Mouse (Mus musculus) G1E (cell line): ENCODE measurements around the gene Daam1. TPM values are rescaled to one million over a fixed set of nuclear protein-coding genes. Genes with fewer than 3 reads are reported as not detected.

ENCODE experiments used
- ATAC-seq: 2 replicates; pipeline ENCODE4 v1.8.0; 2016; ENCODE audit warnings: mild to moderate bottlenecking; ENCODE audit not compliant: insufficient number of reproducible peaks, poor library complexity, low FRiP score, severe bottlenecking; ENCODE audit errors: extremely low read depth
- DNase-seq: peaks from one replicate; pipeline ENCODE4 v3.0.0; 2012; ENCODE audit warnings: low spot score
- H3K27me3 ChIP-seq: 2 replicates; pipeline ENCODE4 v1.6.1; 2012; ENCODE audit warnings: mild to moderate bottlenecking, low read length, inconsistent platforms; ENCODE audit not compliant: insufficient read depth
- H3K36me3 ChIP-seq: replicated peaks from 2 replicates; pipeline ENCODE3; 2012; ENCODE audit warnings: mild to moderate bottlenecking, inconsistent platforms
- H3K4me1 ChIP-seq: 2 replicates; pipeline ENCODE4 v1.6.1; 2012; ENCODE audit warnings: low read depth, low read length, inconsistent platforms, mixed read lengths; ENCODE audit not compliant: insufficient read depth
- H3K4me3 ChIP-seq: 2 replicates; pipeline ENCODE4 v1.5.1; 2012; ENCODE audit warnings: low read depth, mild to moderate bottlenecking, inconsistent platforms, low read length, moderate library complexity, mixed read lengths
- H3K9me3 ChIP-seq: replicated peaks from 2 replicates; pipeline ENCODE4 v1.6.1; 2012; ENCODE audit warnings: inconsistent platforms
- CTCF ChIP-seq: IDR thresholded peaks from 2 replicates; pipeline ENCODE4 v1.5.1; 2012; ENCODE audit warnings: low read depth, low read length, inconsistent platforms, mixed read lengths
- GATA1 ChIP-seq: IDR thresholded peaks from 2 replicates; pipeline ENCODE4 v1.6.1; 2012; ENCODE audit warnings: borderline replicate concordance, low read length, inconsistent platforms, mixed read lengths
- GATA2 ChIP-seq: IDR thresholded peaks from 2 replicates; pipeline ENCODE4 v1.6.1; 2012; ENCODE audit warnings: low read depth, low read length, inconsistent platforms, borderline replicate concordance
- POLR2AphosphoS5 ChIP-seq: IDR thresholded peaks from 2 replicates; pipeline ENCODE4 v1.6.1; 2012; ENCODE audit warnings: low read depth, low read length, inconsistent platforms; ENCODE audit not compliant: insufficient replicate concordance
- TAL1 ChIP-seq: conservative IDR thresholded peaks from 2 replicates; pipeline ENCODE4 v1.6.1; 2012; ENCODE audit warnings: low read depth, low read length, inconsistent platforms, mixed read lengths
- polyA plus RNA-seq: library from polyadenylated mRNA; stranded (reverse); fragments of >175 nt; gene quantifications from 2 replicates; pipeline ENCODE4 v1.2.3, GENCODE M21; 2012
- total RNA-seq, 2 experiments: library from RNA; stranded (forward) in 1 of 2; stranded (reverse) in 1 of 2; fragments of 200-1000 nt in 1 of 2; fragments of >200 nt in 1 of 2; fragmentation: Nextera tagmentation in 1 of 2; gene quantifications; 2 replicates each; pipeline ENCODE4 v1.2.3; 2014 to 2017

The Daam1 gene
- total and polyA plus RNA-seq, 3 experiments = 19.8 to 69.8 (median 57.3) TPM

DNA sequence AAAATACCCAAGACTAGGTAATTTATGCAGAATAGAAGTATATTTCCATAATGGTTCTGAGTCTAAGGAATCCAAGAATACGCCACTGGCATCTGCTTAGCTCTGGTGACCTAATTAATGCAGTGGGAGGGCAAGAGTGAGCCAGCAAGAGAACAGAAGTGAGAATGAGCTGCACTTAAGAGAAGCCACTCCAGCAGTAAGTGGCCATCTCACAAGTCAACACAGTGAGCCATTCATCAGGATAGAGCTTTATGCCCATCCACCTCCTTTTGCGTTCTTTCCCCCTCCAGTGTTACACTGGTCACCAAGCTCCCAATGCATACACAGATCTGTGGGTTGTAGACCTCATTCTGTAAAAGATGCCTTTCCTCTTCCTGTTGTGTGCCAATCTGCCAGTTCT, 37.8 kb upstream of the Daam1 start:
- TF ChIP-seq GATA1 (no peak), POLR2AphosphoS5 (no peak), GATA2 (no peak), TAL1 (no peak), CTCF (no peak)
- Histone ChIP-seq H3K9me3 (no peaks in the 10 kb centered on the region), H3K4me1 (no peaks in the 10 kb centered on the region), H3K36me3 (no peaks in the 10 kb centered on the region), H3K4me3 (no peak overlapping the region), H3K27me3 (peaks cover 17% of the 10 kb centered on the region)
- ATAC-seq = no peak
- no peak for DNase-seq

DNA sequence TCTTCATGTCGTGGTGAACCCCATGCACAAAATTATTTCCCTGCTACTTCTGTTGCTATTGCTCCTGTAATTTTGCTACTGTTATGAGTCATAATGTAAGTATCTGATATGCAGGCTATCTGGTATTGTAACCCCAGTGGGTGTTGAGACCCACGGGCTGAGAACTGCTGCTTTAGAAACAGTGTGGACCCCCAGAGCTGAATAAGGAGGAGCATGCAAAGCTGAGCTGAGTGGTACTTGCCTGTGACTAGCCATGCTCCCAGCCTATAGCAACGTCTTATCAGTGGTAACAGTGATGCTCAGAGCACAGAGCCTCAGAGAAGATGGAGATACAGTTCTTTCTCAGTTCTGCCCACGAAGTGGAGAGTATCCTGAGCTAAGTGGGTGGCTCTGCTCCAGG, 35.3 kb upstream of the Daam1 start:
- H3K4me1 ChIP-seq = no peaks in the 10 kb centered on the region
- ATAC-seq (no peak), DNase-seq (no peak)
- TF ChIP-seq TAL1 = no peak
- no peak for TF ChIP-seq POLR2AphosphoS5
- no peak for TF ChIP-seq GATA2
- TF ChIP-seq CTCF = no peak
- no peak for TF ChIP-seq GATA1
- H3K36me3 ChIP-seq = no peaks in the 10 kb centered on the region
- H3K4me3 ChIP-seq = no peak overlapping the region
- peaks cover 5% of the 10 kb centered on the region for H3K27me3 ChIP-seq
- H3K9me3 ChIP-seq = no peaks in the 10 kb centered on the region

DNA sequence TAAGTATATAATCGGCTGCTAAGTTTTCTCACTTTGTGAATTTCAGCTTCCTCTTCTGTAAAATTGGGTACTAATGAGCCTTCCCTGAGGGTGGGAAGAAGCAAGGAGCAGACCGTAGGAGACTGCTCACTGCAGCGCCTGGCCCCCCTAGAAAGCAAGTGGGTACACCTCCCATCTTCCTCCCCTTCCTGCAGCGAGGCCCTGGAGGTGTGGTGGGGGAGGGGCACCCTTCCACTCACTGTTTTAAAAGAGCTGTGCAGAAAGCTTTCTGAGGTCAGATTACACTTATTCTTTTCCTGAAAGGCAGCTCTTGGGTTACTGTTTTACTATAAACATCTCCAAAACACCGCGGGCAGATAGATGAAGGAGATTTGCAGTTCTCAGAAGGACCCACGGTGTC, 34.4 kb upstream of the Daam1 start:
- no peaks in the 10 kb centered on the region for H3K4me1 ChIP-seq
- no peak for ATAC-seq
- DNase-seq = no peak
- no peaks in the 10 kb centered on the region for H3K9me3 ChIP-seq
- H3K4me3 ChIP-seq = no peak overlapping the region
- no peaks in the 10 kb centered on the region for H3K36me3 ChIP-seq
- H3K27me3 ChIP-seq = peaks cover 11% of the 10 kb centered on the region
- no peak for TF ChIP-seq POLR2AphosphoS5
- TF ChIP-seq GATA1 = no peak
- TF ChIP-seq GATA2 = no peak
- no peak for TF ChIP-seq TAL1
- no peak for TF ChIP-seq CTCF

DNA sequence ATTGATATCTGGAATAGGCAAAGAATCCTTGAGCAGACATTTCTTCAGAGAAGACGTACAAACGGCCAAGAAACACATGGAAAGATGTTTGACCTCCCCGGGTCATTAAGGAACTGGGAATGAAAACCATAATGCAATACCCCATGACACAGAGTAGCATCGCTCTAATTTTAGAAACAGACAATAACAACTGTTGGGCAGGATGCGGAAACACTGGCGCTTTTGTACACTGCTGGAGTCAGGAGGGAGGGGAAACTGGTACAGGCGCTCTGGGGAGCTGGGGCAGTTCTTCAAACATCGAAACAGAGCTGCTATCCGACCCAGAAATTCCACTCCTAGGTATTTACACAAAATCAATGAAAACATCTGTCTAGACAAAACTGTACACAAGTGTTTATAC, 23.6 kb upstream of the Daam1 start:
- no peaks in the 10 kb centered on the region; the same call in 1 of the 2 replicates for H3K4me1 ChIP-seq
- peaks cover 18% of the 10 kb centered on the region for H3K27me3 ChIP-seq
- H3K4me3 ChIP-seq = no peak overlapping the region
- no peaks in the 10 kb centered on the region for H3K36me3 ChIP-seq
- H3K9me3 ChIP-seq = no peaks in the 10 kb centered on the region
- DNase-seq (no peak), ATAC-seq (no peak)
- TF ChIP-seq GATA2 (no peak), POLR2AphosphoS5 (no peak)

DNA sequence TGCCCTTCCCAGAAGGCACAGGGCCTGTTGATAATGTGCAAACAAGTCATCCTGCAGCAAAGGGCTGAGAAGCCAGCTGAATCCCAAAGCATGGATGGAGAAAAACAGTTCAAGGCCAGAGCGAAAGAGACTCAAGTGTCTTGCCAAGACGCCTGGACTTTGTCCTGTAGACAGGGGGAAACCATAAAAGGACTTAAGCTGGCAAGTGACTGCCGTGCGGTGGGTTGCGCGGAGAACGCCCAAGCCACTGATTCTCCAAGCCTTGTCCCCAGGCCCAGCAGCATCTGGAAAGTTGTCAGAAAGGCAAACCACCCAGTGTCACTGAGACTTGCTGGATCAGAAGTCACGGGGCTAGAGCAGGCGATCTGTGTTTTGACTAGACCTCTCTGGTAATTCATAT, 22.2 kb upstream of the Daam1 start:
- H3K4me3 ChIP-seq = no peak overlapping the region

DNA sequence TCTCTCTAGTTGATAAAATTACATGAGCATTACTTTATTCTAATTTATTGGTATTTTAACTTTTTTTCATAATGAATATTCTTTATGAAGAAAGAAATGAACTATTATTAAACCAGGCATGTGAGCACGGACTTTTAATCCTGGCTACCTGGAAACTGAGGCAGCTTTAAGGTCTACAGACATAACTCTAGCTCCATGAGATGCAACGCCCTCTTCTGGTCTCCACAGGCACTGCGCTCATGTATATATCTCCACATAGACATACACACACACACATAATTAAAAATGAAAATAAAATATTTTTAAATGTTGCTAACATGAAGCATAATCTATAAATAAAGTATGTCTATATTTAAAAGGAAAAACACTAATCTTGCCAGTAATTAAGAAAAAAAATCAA, 21.3 kb upstream of the Daam1 start:
- Histone ChIP-seq H3K27me3 (peaks cover 10% of the 10 kb centered on the region), H3K4me1 (no peaks in the 10 kb centered on the region; the same call in 1 of the 2 replicates), H3K9me3 (no peaks in the 10 kb centered on the region), H3K36me3 (no peaks in the 10 kb centered on the region), H3K4me3 (no peak overlapping the region)
- TF ChIP-seq GATA1 (no peak), CTCF (no peak)
- no peak for DNase-seq
- no peak for ATAC-seq

More for the DNA sequence above, 22.2 kb upstream of the Daam1 start:
- DNase-seq = no peak
- TF ChIP-seq GATA1 (no peak), POLR2AphosphoS5 (no peak), GATA2 (no peak), CTCF (no peak), TAL1 (no peak)
- H3K9me3 ChIP-seq = no peaks in the 10 kb centered on the region
- no peaks in the 10 kb centered on the region; the same call in 1 of the 2 replicates for H3K4me1 ChIP-seq
- no peaks in the 10 kb centered on the region for H3K36me3 ChIP-seq
- ATAC-seq = no peak
- peaks cover 14% of the 10 kb centered on the region for H3K27me3 ChIP-seq

DNA sequence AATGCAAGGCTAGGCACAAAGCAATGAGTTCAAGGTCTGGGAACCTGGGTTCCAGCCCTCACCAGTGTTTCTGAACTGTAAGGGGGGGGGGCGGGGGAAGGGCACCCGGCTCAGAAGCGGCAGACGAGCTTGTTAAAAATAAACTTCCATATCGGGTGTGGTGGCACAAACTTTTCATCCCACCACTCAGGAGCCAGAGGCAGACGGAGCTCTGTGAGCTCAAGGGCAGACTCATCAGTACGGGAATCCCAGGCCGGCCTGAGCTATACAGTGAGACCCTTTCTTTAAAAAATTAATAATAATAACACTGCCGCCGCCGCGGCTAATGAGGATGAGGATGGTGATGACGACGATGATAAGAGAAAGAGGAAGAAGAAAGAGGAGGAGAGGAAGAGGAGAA, 18.3 kb upstream of the Daam1 start:
- TF ChIP-seq CTCF (no peak), GATA1 (no peak), TAL1 (no peak), GATA2 (no peak), POLR2AphosphoS5 (no peak)
- Histone ChIP-seq H3K4me1 (no peaks in the 10 kb centered on the region; the same call in 1 of the 2 replicates), H3K36me3 (no peaks in the 10 kb centered on the region), H3K4me3 (no peak overlapping the region), H3K9me3 (no peaks in the 10 kb centered on the region), H3K27me3 (peaks cover 21% of the 10 kb centered on the region)
- DNase-seq (no peak), ATAC-seq (no peak)

DNA sequence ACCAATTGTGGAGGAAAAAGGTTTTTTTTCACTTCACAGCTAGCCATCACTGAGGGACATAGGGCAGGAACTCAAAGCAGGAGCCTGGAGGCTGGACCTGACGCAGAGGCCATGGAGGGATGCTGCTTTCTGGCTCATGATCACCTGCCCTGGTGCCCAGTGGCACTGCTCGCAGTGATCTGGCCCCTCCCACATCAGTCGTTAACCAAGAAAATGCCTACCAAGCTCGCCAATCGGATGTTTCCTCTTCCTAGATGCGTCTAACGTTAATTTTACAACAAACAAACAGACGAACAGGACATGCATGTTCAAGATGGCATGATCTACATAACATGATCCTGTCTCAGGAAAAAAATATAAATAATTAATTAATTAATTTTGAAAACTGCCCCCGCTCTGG, 17.6 kb upstream of the Daam1 start:
- ATAC-seq (no peak), DNase-seq (no peak)
- Histone ChIP-seq H3K27me3 (peaks cover 22% of the 10 kb centered on the region), H3K9me3 (no peaks in the 10 kb centered on the region), H3K4me3 (no peak overlapping the region), H3K36me3 (no peaks in the 10 kb centered on the region), H3K4me1 (no peaks in the 10 kb centered on the region)
- no peak for TF ChIP-seq POLR2AphosphoS5
- no peak for TF ChIP-seq CTCF
- no peak for TF ChIP-seq TAL1
